In the genomic region with DNA sequence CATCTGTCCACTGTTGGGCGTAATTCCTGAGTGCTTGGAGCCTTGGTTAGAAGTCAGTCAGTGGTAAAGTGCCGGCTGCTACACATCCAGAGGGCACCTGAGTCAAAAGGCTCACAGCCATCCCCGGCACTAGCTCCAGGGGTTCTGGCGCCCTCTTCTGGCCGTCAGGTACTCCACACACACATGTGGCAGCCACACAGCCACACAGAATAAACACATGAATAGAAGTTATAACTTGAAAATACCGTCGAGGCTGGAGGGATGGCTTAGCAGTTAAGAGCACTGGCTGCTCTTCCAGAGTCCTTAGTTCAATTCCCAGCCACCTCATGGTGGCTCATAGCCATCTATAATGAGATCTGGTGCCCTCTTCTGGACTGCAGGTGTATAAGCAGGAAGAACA, we compare ENCODE assay signal across 13 mouse cellular contexts. TPM values are rescaled to one million over a fixed set of nuclear protein-coding genes. Genes with fewer than 3 reads are reported as not detected.
DNase-seq lines count a peak whose midpoint lies in the region; ATAC-seq and TF ChIP-seq lines count a peak whose summit lies in the region.
"Had no signal": no experiment of that assay in that cellular context is flagged by ENCODE, and none has a peak within 500 bp of the region (broad histone marks: within the 10 kb centered on the region; RNA-seq: fewer than 3 reads in every experiment).

No protein-coding gene starts in this region.

- no peak overlapping the region for H3K27ac ChIP-seq in intestine, embryonic 14.5 days (ENCODE audit: low read depth)
- H3K27ac ChIP-seq in intestine, embryonic 16.5 days (ENCODE audit: low read length): no peak overlapping the region
- H3K27ac ChIP-seq in testis, adult 2 months (ENCODE audit: control insufficient read depth, insufficient read depth, low read depth, low read length): no peak overlapping the region
- H3K27ac ChIP-seq in bone marrow macrophage, adult 2 months (ENCODE audit: insufficient read depth, low read depth, low read length): no peak overlapping the region
- no peak overlapping the region for H3K27ac ChIP-seq in small intestine, adult 2 months (ENCODE audit: insufficient read depth, low read depth, low read length)
- H3K27ac ChIP-seq: forebrain, embryonic 13.5 days had no signal

- H3K4me3 ChIP-seq in intestine, embryonic 14.5 days (ENCODE audit: low read depth, low read length): no peak overlapping the region
- no peak overlapping the region for H3K4me3 ChIP-seq in intestine, embryonic 16.5 days (ENCODE audit: low read length)
- no peak overlapping the region for H3K4me3 ChIP-seq in testis, adult 2 months (ENCODE audit: control insufficient read depth, low read depth, low read length)
- no peak overlapping the region for H3K4me3 ChIP-seq in bone marrow macrophage, adult 2 months (ENCODE audit: insufficient read depth, low read length)
- H3K4me3 ChIP-seq in small intestine, adult 2 months (ENCODE audit: low read depth, low read length): no peak overlapping the region
- H3K4me3 ChIP-seq: forebrain, embryonic 13.5 days had no signal

- H3K4me2 ChIP-seq in intestine, embryonic 14.5 days (ENCODE audit: low read length): no peak overlapping the region
- H3K4me2 ChIP-seq in intestine, embryonic 16.5 days (ENCODE audit: low read depth, low read length): no peak overlapping the region
- H3K4me2 ChIP-seq: forebrain, embryonic 13.5 days had no signal

- H3K27me3 ChIP-seq in intestine, embryonic 14.5 days (replicated peaks; ENCODE audit: control insufficient read depth, insufficient read depth, low read length): no peaks in the 10 kb centered on the region
- no peaks in the 10 kb centered on the region for H3K27me3 ChIP-seq in intestine, embryonic 16.5 days (replicated peaks; ENCODE audit: control insufficient read depth, insufficient read depth, low read length)
- H3K27me3 ChIP-seq in testis, adult 2 months (ENCODE audit: control insufficient read depth, insufficient read depth, low read length): no peaks in the 10 kb centered on the region
- H3K27me3 ChIP-seq in small intestine, adult 2 months (ENCODE audit: control insufficient read depth, insufficient read depth, low read length): no peaks in the 10 kb centered on the region
- H3K27me3 ChIP-seq: forebrain, embryonic 13.5 days had no signal

- no peak for TF ChIP-seq POLR2A in testis, adult 2 months (IDR thresholded peaks at IDR 0.05; ENCODE audit: control insufficient read depth, low read depth, low read length)
- no peak for TF ChIP-seq POLR2A in bone marrow macrophage, adult 2 months (IDR thresholded peaks at IDR 0.05; ENCODE audit: borderline replicate concordance, low read depth, low read length)
- TF ChIP-seq POLR2A in small intestine, adult 2 months (IDR thresholded peaks at IDR 0.05; ENCODE audit: low read depth, low read length): no peak

- H3K9me3 ChIP-seq in intestine, embryonic 14.5 days (ENCODE audit: control insufficient read depth, low read length): 0 out of 2 replicates have a peak, but pooled peaks cover 3% of the 10 kb centered on the region
- no peaks in the 10 kb centered on the region for H3K9me3 ChIP-seq in intestine, embryonic 16.5 days (ENCODE audit: control insufficient read depth, low read length)

- no peaks in the 10 kb centered on the region for H3K36me3 ChIP-seq in intestine, embryonic 14.5 days (ENCODE audit: control insufficient read depth, insufficient read depth, low read length)
- H3K36me3 ChIP-seq in intestine, embryonic 16.5 days (ENCODE audit: control insufficient read depth, insufficient read depth, low read length): no peaks in the 10 kb centered on the region
- H3K36me3 ChIP-seq in testis, adult 2 months (ENCODE audit: control insufficient read depth, insufficient read depth, low read length): no peaks in the 10 kb centered on the region
- H3K36me3 ChIP-seq in small intestine, adult 2 months (ENCODE audit: control insufficient read depth, insufficient read depth, low read length): no peaks in the 10 kb centered on the region

- H3K4me1 ChIP-seq in intestine, embryonic 14.5 days (replicated peaks; ENCODE audit: control insufficient read depth, insufficient read depth, low read length): no peaks in the 10 kb centered on the region
- H3K4me1 ChIP-seq in intestine, embryonic 16.5 days (ENCODE audit: control insufficient read depth, insufficient read depth, low read length): no peaks in the 10 kb centered on the region; the same call in 1 of the 2 replicates
- no peaks in the 10 kb centered on the region for H3K4me1 ChIP-seq in testis, adult 2 months (ENCODE audit: control insufficient read depth, insufficient read depth, low read length)
- no peaks in the 10 kb centered on the region for H3K4me1 ChIP-seq in bone marrow macrophage, adult 2 months (ENCODE audit: control insufficient read depth, insufficient read depth, low read length)
- H3K4me1 ChIP-seq in small intestine, adult 2 months (ENCODE audit: control insufficient read depth, insufficient read depth, insufficient read length, low read length): peaks cover 6% of the 10 kb centered on the region; the same call in 1 of the 2 replicates
- H3K4me1 ChIP-seq: forebrain, embryonic 13.5 days had no signal

- TF ChIP-seq CTCF in testis, adult 2 months (IDR thresholded peaks at IDR 0.05; ENCODE audit: control insufficient read depth, insufficient read depth, insufficient replicate concordance, low read depth, low read length): peak; percentile 68; the same call in 1 of the 2 replicates
- TF ChIP-seq CTCF in bone marrow macrophage, adult 2 months (IDR thresholded peaks at IDR 0.05; ENCODE audit: low read depth, low read length): peak; percentile 80
- peak; percentile 61; the same call in 1 of the 2 replicates for TF ChIP-seq CTCF in small intestine, adult 2 months (IDR thresholded peaks at IDR 0.05; ENCODE audit: extremely low read depth, insufficient read length, insufficient replicate concordance, low read depth, low read length)

- H3K9ac ChIP-seq in intestine, embryonic 14.5 days (ENCODE audit: low read length): no peak overlapping the region
- no peak overlapping the region for H3K9ac ChIP-seq in intestine, embryonic 16.5 days (ENCODE audit: low read depth, low read length)
- H3K9ac ChIP-seq: forebrain, embryonic 13.5 days had no signal

- ATAC-seq in intestine, embryonic 14.5 days (replicated peaks; ENCODE audit: low FRiP score, low TSS enrichment, low read depth): no peak
- ATAC-seq in intestine, embryonic 16.5 days: no peak
- ATAC-seq: forebrain, embryonic 13.5 days had no signal

- peak; percentile 46 for DNase-seq in intestine, embryonic 14.5 days (ENCODE audit: low spot score)
- no peak for DNase-seq in testis, postnatal 10 days (ENCODE audit: low spot score)
- DNase-seq in gastrocnemius, postnatal 25 days: no peak
- DNase-seq in spleen, adult 18-20 months: no peak
- DNase-seq: heart, postnatal 4 days; kidney, postnatal 10 days; lung, postnatal 10 days; thymus, postnatal 25 days had no signal

- WGBS in intestine, embryonic 14.5 days: 47% methylated on average over 7 of the region's 7 CpGs
- 52% methylated on average over 7 of the region's 7 CpGs for WGBS in intestine, embryonic 16.5 days
- WGBS in small intestine, adult 2 months: 60% methylated on average over 7 of the region's 7 CpGs

RNA-seq across cellular contexts. Expression of a gene that starts 20.2 kb away (rescaled TPM):
- polyA plus RNA-seq in intestine, embryonic 14.5 days (2014; fragmentation: Nextera tagmentation; extraction: Ambion mirVana): 24.8 and 25.4 TPM in 2 replicates
- 22.1 and 23.1 TPM in 2 replicates for polyA plus RNA-seq in intestine, embryonic 16.5 days (2015; fragmentation: Nextera tagmentation; extraction: Ambion mirVana)
- polyA plus RNA-seq in testis, adult 2 months (2012; rRNA removed): 20.7 and 24.2 TPM in 2 replicates
- 41.4 and 42.1 TPM in 2 replicates for polyA plus RNA-seq in bone marrow macrophage, adult 2 months (2012; ENCODE audit: insufficient read depth, insufficient read length, missing spikeins)
- polyA plus RNA-seq in small intestine, adult 2 months (2012; rRNA removed): 16.2 and 48.2 TPM in 2 replicates
- 10 to 100 TPM; 31.2 to 33.5 TPM for total RNA-seq in gastrocnemius, postnatal 25 days (2021)
